Mouse (Mus musculus) duodenum, adult 2 months (tissue): ENCODE measurements around the gene Atp5e. TPM values are rescaled to one million over a fixed set of nuclear protein-coding genes. Genes with fewer than 3 reads are reported as not detected.

Source experiments
- polyA plus RNA-seq: library from polyadenylated mRNA; depleted of rRNA; stranded (reverse); fragments of >200 nt; gene quantifications from 2 replicates; pipeline ENCODE4 v1.2.3, GENCODE M21; 2012; ENCODE audit warnings: low replicate concordance; rRNA removed

Atp5e gene
- polyA plus RNA-seq, result 443 and 480 TPM in 2 replicates

DNA sequence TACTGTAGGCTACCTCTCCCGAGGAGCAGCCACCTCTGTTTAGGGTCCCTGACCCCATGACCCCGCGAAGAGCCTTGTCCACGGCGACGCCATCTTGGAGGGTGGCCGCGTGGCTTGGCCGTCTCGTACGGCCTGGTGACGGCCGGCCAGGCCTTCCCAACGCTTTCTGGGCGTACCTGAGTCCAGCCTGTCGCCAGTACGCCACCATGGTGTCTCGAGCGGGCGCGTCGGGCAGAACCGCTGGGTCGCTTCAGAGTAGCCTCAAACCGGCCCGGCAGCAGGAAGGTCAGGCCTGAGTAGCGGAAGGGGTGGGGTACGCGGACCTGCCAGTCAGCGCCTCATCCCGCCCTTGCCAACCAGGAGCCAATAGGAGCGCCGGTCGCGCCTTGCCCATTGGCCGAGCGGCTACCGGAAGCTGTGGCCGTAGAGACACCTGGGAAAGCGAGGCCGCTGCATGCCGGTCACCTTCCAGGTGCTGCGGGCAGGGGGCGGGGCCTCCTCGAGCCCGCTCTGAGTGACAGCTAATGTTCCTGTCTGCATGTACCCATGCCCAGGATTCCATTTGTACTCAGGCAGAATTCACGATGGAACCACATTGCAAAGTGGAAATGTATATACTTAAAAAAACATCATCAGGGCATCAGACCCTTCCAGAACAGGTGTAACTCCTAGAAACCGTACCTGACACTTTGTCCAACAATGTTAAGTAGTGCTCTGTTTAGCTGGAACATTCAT lies at the start of gene Atp5e:
TSS of gene Atp5e (minus strand) at position 317 of the 735 bp plus-strand sequence.

GRCm38 (mm10) chr2:174472818-174473549 lies 9.1 kb upstream of the Atp5e start, which contains the start of gene Prelid3b:
Gene Prelid3b (minus strand): TSS chr2:174473081.

GRCm38 (mm10) chr2:174450353-174450752 lies 13.6 kb downstream of the Atp5e start, which contains the start of gene Tubb1:
Gene Tubb1 (plus strand): TSS chr2:174450695.

GRCm38 (mm10) chr2:174438737-174439449 lies 25.0 kb downstream of the Atp5e start, which contains the start of gene Ctsz:
Gene Ctsz (minus strand): TSS chr2:174439039.

GRCm38 (mm10) chr2:174415731-174416310 lies 48.1 kb downstream of the Atp5e start, which contains the start of gene Nelfcd:
Gene Nelfcd (plus strand): TSS chr2:174415804.

Other genes with a start within 250 kb of the Atp5e start
- 367 and 387 TPM in 2 replicates for gene Gnas, start 179.8 kb downstream of the Atp5e start, polyA plus RNA-seq
- not detected in 2 replicates for gene Gm20721, start 117.4 kb downstream of the Atp5e start, polyA plus RNA-seq
- gene Nelfcd, start 48.3 kb downstream of the Atp5e start, polyA plus RNA-seq, result 37.5 and 44.5 TPM in 2 replicates
- 318 and 420 TPM in 2 replicates for gene Ctsz, start 25.1 kb downstream of the Atp5e start, polyA plus RNA-seq
- 0.21 TPM in 1 of 2 replicates, not detected in the other for gene Tubb1, start 13.4 kb downstream of the Atp5e start, polyA plus RNA-seq
- gene Prelid3b, start 9.0 kb upstream of the Atp5e start, polyA plus RNA-seq, result 32.2 and 48.5 TPM in 2 replicates
- 0.06 and 0.20 TPM in 2 replicates for gene Zfp831, start 179.4 kb upstream of the Atp5e start, polyA plus RNA-seq